Mouse (Mus musculus): ENCODE data around the gene Arsb.

- peak; percentile 8; the same call in 1 of the 2 replicates for TF ChIP-seq CTCF (IDR thresholded peaks at IDR 0.05; ENCODE audit: control insufficient read depth, insufficient read depth, low read length)
- TF ChIP-seq POLR2A (IDR thresholded peaks at IDR 0.05; ENCODE audit: borderline replicate concordance, control insufficient read depth, low read depth, low read length), result no peak
Measured at GRCm38 (mm10) chr13:93921831-93922565, 150.6 kb downstream of the Arsb start.
